Mouse (Mus musculus) layer of hippocampus, adult 8-10 months (tissue): ENCODE results near the gene Senp7. TPM values are rescaled to one million over a fixed set of nuclear protein-coding genes. Genes with fewer than 3 reads are reported as not detected.
"Not testable (repeated sequence)": the region's sequence is repeated elsewhere in the genome, so short reads cannot be mapped to it uniquely, and the experiment has no call there.

Experiments
- DNase-seq, 2 experiments: peaks; one replicate each; pipeline ENCODE4 v3.0.0; 2022; ENCODE audit warnings: low spot score in 2 of 2
- total RNA-seq, 4 experiments: library from RNA; stranded (reverse); gene quantifications; 2 replicates each; pipeline ENCODE4 v1.2.4; 2022

Senp7 gene
- total RNA-seq, 4 experiments from 2014 or later, result 46.4 to 57.0 (median 52.0) TPM

- no peak for DNase-seq
Measured at GRCm38 (mm10) chr16:56066113-56066512, 18.0 kb downstream of the Senp7 start.

DNA sequence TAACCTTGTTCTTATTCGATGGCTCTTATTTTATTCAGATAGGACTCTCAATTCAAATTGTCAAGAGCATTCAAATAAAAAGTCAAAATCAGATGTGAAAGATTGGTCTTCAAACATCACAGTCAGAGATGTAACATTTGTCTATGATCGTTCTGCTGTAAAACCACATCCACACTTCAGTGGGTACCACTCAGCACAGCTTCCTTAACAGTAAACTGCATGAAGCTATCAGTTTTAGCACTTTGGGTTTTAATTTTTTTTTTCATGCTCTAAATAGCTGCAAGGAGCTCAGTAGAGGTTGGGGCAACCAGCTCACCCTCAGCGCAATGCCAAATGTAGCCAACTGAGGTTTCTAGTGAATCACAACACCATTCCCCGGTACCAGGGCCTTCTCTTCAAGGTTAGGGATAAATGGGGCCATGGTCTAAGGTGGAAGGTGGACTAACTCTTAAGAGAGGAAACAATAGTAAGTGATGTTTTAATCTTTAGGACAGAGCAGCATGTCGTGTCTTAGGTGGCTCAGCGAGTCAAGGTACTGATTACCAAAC is 20.5 kb downstream of the Senp7 start:
- no peak for DNase-seq

DNA sequence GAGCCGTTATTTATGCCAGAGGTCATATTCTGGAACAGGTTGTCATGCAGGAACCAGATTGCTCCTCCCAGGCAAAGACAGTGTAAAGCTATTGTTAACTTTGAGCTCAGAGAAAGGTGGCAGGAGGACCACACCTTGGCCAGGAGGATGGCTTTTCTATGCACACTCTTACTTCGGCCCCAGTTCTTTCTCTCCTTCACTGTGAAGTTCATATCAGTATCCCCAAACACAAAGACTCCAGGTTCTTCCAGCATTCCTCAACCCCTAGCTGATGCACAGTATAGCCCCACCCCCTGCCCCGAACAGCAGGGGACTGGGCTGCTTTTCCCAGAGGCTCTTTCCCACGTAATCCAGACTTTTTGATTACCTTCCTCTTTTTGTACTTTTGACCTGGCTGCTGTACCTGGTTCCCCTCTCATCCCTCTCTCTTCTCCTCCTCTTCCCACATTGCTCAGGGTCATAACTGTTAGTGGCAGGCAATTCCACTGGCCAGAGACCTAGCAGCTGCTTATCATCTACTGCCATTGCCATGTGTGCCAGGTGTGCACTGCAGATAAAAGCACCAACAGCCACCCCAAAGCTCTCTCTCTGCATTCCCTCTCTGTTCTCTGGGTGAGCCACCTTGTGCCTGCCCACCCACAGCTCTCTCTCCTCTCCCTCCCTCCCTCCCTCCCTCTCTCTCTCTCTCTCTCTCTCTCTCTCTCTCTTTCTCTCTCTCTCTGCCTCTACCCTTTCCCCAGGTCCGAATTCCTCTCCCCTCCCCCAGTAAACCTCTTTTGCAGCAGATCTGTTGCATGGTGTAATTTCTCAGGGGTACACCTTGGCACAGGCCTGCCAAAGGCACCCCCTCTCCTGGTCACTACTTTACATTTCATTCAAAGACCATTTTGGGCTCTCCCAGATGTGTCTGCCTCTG is 23.4 kb downstream of the Senp7 start:
- no peak for DNase-seq

DNA sequence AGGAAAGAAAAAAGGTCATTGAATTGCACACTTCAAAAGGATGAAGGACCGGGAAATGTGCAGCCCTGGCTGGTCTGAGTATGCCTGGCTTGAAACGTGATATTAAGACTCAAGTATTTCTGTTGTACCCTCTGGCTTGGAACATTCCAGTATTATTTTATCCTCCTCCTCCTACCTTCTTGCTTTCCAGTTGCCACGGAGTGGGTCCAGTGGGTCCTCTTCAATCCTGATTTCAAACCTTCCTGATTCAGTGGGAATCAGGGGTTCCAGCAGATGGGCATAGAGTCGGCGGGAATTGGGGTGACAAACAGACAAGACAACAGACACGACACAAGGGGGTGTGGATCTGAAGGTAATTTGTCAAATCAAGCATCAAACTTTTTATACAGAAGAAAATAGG is 24.4 kb downstream of the Senp7 start:
- no peak for DNase-seq

DNA sequence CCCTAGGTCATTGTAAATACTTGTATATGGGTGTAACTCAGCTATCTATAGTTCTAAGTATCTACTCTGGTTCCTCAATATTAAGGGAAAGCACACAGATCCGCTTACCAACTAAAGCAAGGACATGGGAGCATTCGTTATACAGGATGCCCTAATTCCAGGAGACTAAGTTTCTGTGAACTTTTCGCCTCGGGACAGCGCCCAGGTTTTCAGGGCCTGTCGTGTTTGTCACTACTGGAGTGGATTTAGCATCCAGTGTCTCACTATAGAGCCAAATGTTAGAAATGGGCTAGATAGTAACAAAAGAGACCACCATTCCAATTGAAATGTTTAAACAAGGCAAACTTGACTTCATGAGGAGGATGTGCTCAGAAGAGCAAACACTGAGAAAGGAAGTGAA is 25.0 kb downstream of the Senp7 start:
- DNase-seq, result not testable (repeated sequence)

- DNase-seq, result no peak
Measured at GRCm38 (mm10) chr16:56074122-56074521, 26.0 kb downstream of the Senp7 start.

- DNase-seq, result no peak
Measured at GRCm38 (mm10) chr16:56074565-56074964, 26.4 kb downstream of the Senp7 start.

DNA sequence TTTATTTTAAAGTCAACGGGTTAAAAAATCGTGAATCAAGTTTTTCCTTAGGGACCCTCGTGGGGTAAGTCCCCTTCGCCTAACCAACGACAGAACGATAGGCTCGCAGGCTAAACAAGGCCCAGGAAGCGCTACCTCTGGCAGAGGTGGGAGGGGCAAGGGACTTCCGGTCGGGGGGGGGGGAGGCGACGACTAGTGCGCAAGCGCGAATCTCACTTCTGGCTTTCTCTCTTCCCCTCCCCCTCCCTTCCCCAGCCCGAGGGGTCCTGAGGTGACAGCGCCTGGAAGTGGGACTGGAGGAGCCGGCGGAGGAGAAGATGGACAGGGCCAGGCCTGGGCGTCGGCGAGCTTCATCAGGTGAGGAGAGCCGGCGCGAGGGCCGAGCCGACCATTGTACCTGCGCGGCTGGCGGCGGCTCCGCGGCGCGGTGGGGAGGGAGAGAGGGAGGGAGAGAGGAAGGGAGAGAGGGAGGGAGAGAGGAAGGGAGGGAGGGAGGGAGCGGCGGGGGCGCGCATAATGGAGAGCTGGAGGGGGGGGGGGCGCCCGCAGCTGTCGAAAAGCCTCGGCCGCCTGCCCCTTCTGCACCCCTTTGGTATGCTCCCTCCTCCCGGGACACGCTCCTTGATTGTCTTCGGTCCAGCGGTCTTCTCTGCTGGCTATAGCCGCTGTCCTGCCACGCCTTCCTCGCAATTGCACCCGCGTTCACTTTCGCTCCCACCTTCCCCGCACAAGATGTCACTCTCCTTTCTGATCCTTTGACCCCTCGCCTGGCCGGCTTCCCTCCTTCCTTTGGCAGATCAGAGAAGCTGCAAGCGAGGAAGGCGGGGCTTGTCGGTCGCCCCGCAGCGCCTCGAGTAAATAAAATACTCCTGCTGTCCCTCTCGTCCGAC is 27.3 kb downstream of the Senp7 start:
- peak; percentile 77 to 79 for DNase-seq

GRCm38 (mm10) chr16:56076121-56076869 is 28.2 kb downstream of the Senp7 start:
- no peak for DNase-seq

DNA sequence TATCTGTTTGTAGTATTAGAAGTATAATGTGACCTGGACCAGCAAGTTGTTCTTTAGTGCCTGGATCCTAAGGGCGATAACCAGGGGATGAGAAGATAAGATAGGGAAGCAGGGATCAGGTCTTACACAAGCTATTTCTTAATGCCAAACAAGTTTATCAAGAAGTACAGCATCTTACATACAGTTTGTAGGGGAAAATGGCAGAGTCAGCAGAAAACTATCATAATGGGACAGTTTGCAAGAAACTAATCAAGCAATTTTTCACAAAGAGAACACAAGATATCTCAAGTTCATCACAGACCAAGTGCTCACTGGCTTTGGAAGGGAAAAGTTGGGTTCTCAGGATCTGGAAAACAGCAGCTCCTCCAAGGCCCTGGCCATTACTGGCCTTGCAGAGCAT is 31.3 kb downstream of the Senp7 start:
- DNase-seq, result no peak

DNA sequence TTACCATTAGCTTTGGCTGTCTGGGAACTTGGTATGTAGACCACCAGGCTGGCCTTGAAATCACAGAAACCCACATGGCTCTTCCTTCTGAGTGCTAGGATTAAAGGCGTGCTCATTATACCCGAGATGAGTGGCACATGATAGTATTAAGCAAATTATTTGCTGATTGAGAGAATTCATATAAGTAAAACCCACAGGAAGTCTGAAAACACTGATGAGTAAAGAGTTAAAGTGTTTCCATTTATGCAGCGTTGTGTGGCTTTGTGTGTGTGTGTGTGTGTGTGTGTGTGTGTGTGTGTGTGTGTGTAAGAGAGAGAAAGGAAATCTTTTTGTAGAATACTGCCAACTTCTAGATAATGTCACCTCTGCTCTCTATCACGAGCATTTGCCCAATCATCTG is 33.6 kb downstream of the Senp7 start:
- no peak for DNase-seq

DNA sequence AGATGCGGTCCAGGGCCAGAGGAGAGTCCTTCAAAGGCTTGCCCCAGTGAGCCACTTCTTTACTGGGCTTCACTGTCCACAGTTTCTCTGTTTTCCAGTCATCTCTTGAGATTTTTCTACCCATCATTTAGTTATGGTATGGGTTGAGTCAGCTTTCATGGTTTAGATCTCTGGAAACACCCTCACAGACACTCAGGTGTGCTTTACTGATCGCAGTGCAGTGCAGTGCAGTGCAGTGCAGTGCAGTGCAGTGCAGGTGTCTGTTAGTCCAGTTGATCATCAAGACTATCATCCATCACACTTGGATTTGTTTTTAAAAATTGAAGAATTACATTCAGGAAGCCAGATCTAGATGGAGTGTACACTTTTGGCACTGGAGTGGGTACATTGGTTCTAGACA is 38.2 kb downstream of the Senp7 start:
- DNase-seq, result no peak

GRCm38 (mm10) chr16:56090385-56090784 is 42.2 kb downstream of the Senp7 start:
- no peak for DNase-seq

- not testable (repeated sequence) for DNase-seq
Measured at GRCm38 (mm10) chr16:56096401-56097018, 48.4 kb downstream of the Senp7 start.

DNA sequence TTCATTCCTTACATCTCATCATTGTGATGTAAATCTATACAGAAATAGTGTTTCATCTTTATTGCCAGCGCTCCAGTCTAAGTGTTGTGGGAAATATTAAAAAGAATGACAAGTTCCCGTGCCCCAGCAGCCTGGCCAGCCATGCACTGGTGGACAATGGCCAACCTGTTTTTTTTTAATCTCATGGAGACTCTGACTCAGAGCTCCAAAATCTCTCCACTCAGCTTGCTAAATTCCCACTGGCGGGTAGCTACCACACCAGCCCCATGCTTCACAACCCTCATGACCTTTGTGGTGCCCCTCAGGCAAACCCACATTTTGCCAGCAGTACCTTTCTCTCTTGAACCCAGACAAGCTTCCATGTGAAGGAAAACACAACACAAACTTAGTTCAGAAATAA is 67.6 kb downstream of the Senp7 start:
- no peak for DNase-seq

DNA sequence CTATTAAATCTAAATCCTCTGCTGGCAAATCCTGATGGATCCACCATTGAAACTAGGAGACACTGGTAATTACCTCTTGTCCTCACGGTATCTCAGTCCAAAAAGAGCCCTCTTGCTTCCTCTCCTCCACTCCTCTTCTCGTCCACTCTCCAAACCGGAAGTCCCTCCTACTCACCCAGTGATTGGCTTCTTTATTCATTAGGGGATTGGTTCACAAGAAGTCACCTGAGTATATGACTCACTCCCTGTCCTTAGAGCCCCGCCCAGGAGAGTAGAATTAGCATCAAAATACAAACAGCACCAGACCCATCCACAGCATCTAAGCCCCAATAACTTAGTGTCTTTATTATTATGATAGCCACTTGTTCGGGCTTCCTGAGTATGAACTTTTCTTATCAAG is 68.0 kb downstream of the Senp7 start:
- no peak for DNase-seq

DNA sequence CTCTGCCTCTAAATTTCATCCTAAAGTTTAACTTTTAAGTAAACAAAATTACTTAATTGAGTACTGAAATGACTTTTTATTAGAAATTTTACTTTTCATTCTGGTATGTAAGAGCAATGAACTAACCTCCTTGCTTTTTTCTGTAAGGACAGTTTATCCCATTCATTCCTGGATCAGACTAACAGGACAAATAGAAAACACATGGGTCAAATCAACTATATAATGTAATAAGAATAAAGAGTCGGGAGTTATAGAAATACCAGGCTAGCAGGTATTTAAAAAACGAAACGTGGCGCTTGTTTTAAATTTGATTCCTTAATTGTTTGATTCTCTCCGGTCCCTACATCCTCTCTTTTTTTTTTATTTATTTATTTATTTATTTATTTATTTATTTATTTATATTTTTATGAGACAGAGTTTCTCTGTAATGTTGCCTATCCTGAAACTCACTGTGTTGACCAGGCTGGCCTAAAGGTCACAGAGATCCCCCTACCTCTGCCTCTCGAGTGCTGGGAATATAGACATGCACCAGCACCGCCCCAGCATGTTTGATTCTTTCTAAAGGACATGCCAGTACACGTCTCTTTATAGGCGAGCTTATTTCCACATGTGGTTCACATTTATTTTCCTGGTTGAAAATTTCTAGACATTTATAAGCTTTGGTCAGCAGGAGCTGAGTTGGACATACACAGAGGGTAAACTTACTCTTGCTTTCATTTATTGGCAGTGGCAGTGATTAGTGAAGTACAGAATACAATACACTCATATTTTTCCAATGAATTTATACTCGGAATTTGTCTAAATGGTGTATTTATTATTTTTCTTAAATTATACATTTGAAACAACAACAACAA is 69.4 kb downstream of the Senp7 start:
- no peak for DNase-seq

DNA sequence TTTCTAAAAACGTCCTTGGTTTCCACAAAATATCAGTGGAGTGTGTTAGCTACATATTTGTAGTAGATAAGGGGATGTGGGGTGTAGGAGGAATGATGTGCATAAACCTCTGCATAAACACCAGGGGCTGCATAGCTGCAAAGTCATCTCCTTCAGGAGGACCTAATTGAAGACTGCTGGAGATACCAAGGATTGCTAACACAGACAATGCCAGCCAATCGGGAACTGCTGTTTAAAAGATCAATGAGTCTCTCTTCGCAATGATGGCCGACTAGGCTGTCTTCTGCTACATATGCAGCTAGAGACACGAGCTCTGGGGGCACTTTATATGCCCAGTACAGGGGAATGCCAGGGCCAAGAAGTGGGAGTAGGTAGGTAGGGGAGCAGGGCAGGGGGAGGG is 74.4 kb downstream of the Senp7 start:
- no peak for DNase-seq

DNA sequence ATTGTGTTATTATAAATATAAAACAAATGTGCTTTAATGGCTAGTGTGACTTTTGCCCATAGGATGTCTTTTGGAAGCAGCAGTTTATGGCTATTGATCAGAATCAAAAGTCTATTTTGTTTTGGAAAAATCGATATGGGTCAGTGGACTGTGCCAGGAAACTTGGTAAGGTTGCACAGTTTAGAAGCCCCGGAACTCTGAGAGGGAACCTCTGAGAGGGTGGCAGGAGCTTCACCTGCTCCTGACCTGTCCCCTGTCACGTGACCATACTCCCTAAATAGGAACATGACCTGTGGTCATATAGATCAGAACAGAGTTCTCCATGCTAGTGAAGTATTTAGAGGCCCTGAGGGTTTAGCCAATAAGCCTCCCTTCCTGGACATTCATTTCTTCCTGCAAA is 75.9 kb downstream of the Senp7 start:
- no peak for DNase-seq

DNA sequence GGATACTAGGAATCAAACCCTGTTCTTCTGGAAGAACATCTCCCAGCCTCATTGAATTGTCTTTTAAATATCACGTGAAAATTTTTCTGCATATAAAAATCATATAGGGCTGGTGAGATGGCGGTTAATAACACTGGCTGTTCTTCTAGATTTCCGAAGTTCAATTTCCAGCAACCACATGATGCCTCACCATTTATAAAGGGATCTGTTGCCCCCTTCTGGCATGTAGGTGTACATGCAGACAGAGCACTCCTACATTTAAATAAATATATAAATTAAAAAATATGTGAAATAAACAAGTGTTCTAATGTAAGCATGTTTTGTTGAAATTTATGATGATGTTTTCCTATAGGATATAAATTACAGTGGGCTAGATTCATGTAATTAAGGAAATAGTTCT is 83.5 kb downstream of the Senp7 start:
- DNase-seq, result no peak
